Mouse (Mus musculus): ENCODE measurements around the gene Ccm2. TPM values are rescaled to one million over a fixed set of nuclear protein-coding genes. Genes with fewer than 3 reads are reported as not detected.

Ccm2 gene
- 87.8 and 92.9 TPM in 2 replicates for polyA plus RNA-seq (2015; fragmentation: Nextera tagmentation; extraction: Ambion mirVana)

- Histone ChIP-seq H3K9me3 (no peaks in the 10 kb centered on the region), H3K27ac (peak within 1 kb of the TSS; percentile 98), H3K9ac (peak within 1 kb of the TSS; percentile 81), H3K4me3 (peak within 1 kb of the TSS; percentile 79), H3K36me3 (no peaks in the 10 kb centered on the region), H3K4me2 (peak within 1 kb of the TSS; percentile 64), H3K27me3 (no peaks in the 10 kb centered on the region), H3K4me1 (peaks cover 16% of the 10 kb centered on the region)
- 1% methylated on average over 50 of the region's 57 CpGs for WGBS
- peak; percentile 95 for ATAC-seq (ENCODE audit: borderline replicate concordance, extremely low read depth, low FRiP score, low TSS enrichment)
Observed at GRCm38 (mm10) chr11:6546205-6547013, at the start of gene Ccm2. Ccm2 (plus strand) TSS chr11:6546887.

GRCm38 (mm10) chr11:6497311-6497948 is 49.3 kb upstream of the Ccm2 start:
- no peak overlapping the region for H3K4me2 ChIP-seq
- H3K36me3 ChIP-seq: no peaks in the 10 kb centered on the region
- ATAC-seq (ENCODE audit: borderline replicate concordance, extremely low read depth, low FRiP score, low TSS enrichment): no peak
- no peak overlapping the region for H3K27ac ChIP-seq
- H3K9me3 ChIP-seq: no peaks in the 10 kb centered on the region
- no peak overlapping the region for H3K9ac ChIP-seq
- no peak overlapping the region for H3K4me3 ChIP-seq
- H3K4me1 ChIP-seq: no peaks in the 10 kb centered on the region
- no peaks in the 10 kb centered on the region for H3K27me3 ChIP-seq
- 77% methylated on average over 12 of the region's 12 CpGs for WGBS

DNA sequence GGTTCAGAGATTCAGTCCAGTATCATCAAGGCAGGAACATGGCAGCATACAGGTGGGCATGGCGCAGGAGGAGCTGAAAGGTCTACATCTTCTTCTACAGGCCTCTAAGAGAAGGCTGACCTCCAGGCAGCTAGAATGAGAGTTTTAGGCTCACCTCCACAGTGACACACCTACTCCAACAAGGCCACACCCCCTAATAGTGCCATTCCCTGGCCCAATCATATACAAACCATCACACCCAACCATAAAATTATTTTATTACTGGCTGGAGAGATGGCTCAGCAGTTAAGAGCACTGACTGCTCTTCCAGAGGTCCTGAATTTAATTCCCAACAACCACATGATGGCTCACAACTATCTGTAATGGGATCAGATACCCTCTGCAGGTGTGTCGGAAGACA is 44.2 kb upstream of the Ccm2 start:
- H3K9me3 ChIP-seq: no peaks in the 10 kb centered on the region
- no peak overlapping the region for H3K9ac ChIP-seq
- no peaks in the 10 kb centered on the region for H3K36me3 ChIP-seq
- no peak for ATAC-seq (ENCODE audit: borderline replicate concordance, extremely low read depth, low FRiP score, low TSS enrichment)
- no peaks in the 10 kb centered on the region for H3K4me1 ChIP-seq
- H3K27me3 ChIP-seq: no peaks in the 10 kb centered on the region
- 91% methylated on average over 2 of the region's 2 CpGs for WGBS
- no peak overlapping the region for H3K4me2 ChIP-seq
- H3K27ac ChIP-seq: no peak overlapping the region
- H3K4me3 ChIP-seq: no peak overlapping the region

- no peak overlapping the region for H3K4me3 ChIP-seq
Observed at GRCm38 (mm10) chr11:6504226-6504625, 42.5 kb upstream of the Ccm2 start.

DNA sequence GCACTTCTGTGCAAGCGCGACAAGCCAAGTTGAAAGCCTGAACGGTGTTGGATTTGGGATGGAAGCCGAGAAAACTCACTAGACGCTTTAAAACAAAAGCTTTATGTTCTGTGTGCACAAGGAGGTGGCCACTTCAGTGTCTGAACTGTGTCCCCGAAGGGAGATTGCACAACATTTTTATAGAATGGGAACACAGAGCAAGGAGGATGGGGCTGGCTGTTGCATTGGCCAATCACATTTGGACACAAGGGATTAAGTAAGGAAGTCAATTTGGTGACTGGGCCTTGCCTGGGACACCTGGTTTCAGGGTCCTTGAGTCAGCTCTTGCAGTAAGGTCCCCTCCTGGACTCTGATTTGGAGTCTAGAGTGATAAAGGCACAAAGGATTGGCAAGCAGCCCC is 42.0 kb upstream of the Ccm2 start:
- Histone ChIP-seq H3K9me3 (no peaks in the 10 kb centered on the region), H3K27ac (peak overlapping the region; percentile 30; the same call in 1 of the 2 replicates), H3K4me3 (no peak overlapping the region), H3K4me1 (no peaks in the 10 kb centered on the region), H3K9ac (no peak overlapping the region), H3K36me3 (no peaks in the 10 kb centered on the region), H3K27me3 (no peaks in the 10 kb centered on the region), H3K4me2 (no peak overlapping the region)
- no peak; the same call in 1 of the 2 replicates for ATAC-seq (ENCODE audit: borderline replicate concordance, extremely low read depth, low FRiP score, low TSS enrichment)
- WGBS: 65% methylated on average over 6 of the region's 6 CpGs

More at GRCm38 (mm10) chr11:6504226-6504625, 42.5 kb upstream of the Ccm2 start:
- Histone ChIP-seq H3K9ac (no peak overlapping the region), H3K4me1 (no peaks in the 10 kb centered on the region), H3K4me2 (no peak overlapping the region), H3K9me3 (no peaks in the 10 kb centered on the region), H3K36me3 (no peaks in the 10 kb centered on the region), H3K27ac (peak overlapping the region; percentile 30; the same call in 1 of the 2 replicates), H3K27me3 (no peaks in the 10 kb centered on the region)
- WGBS: 65% methylated on average over 3 of the region's 3 CpGs
- no peak for ATAC-seq (ENCODE audit: borderline replicate concordance, extremely low read depth, low FRiP score, low TSS enrichment)

- Histone ChIP-seq H3K9me3 (no peaks in the 10 kb centered on the region), H3K27ac (no peak overlapping the region), H3K27me3 (no peaks in the 10 kb centered on the region), H3K9ac (no peak overlapping the region), H3K4me1 (no peaks in the 10 kb centered on the region), H3K4me2 (no peak overlapping the region), H3K36me3 (no peaks in the 10 kb centered on the region), H3K4me3 (no peak overlapping the region)
- no peak for ATAC-seq (ENCODE audit: borderline replicate concordance, extremely low read depth, low FRiP score, low TSS enrichment)
- 53% methylated on average over 9 of the region's 9 CpGs for WGBS
Observed at GRCm38 (mm10) chr11:6506516-6506915, 40.2 kb upstream of the Ccm2 start.

GRCm38 (mm10) chr11:6508269-6508876 is 38.3 kb upstream of the Ccm2 start:
- no peak overlapping the region for H3K9ac ChIP-seq
- no peaks in the 10 kb centered on the region for H3K4me1 ChIP-seq
- H3K27ac ChIP-seq: no peak overlapping the region
- no peak for ATAC-seq (ENCODE audit: borderline replicate concordance, extremely low read depth, low FRiP score, low TSS enrichment)
- H3K36me3 ChIP-seq: no peaks in the 10 kb centered on the region
- H3K4me2 ChIP-seq: no peak overlapping the region
- WGBS: 53% methylated on average over 1 of the region's 1 CpGs
- H3K27me3 ChIP-seq: no peaks in the 10 kb centered on the region
- no peaks in the 10 kb centered on the region for H3K9me3 ChIP-seq
- H3K4me3 ChIP-seq: no peak overlapping the region

DNA sequence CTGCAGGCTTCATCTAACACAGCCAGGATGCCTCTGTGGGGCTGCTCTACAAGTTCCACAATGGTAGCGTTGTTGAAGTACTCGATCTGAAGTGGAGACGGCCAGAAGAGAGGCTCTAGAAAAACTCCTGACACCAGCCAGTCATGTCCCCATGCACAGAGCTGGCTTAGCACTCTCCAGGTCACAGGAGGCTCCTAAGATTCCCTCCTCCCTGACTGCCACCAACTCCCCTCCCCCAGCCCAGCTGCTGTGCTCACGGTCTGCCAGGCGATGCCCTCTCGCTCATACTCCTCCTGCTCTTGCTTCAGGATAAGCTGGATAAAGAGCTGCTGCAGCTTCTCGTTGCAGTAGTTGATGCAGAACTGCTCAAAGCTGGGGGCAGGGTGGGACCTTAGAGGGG is 31.9 kb upstream of the Ccm2 start:
- Histone ChIP-seq H3K36me3 (no peaks in the 10 kb centered on the region), H3K27me3 (no peaks in the 10 kb centered on the region), H3K4me3 (no peak overlapping the region), H3K9me3 (no peaks in the 10 kb centered on the region), H3K27ac (no peak overlapping the region), H3K4me2 (no peak overlapping the region), H3K9ac (no peak overlapping the region), H3K4me1 (peaks cover 7% of the 10 kb centered on the region; the same call in 1 of the 2 replicates)
- no peak for ATAC-seq (ENCODE audit: borderline replicate concordance, extremely low read depth, low FRiP score, low TSS enrichment)
- WGBS: 30% methylated on average over 7 of the region's 7 CpGs

GRCm38 (mm10) chr11:6519491-6520033 is 27.1 kb upstream of the Ccm2 start:
- ATAC-seq (ENCODE audit: borderline replicate concordance, extremely low read depth, low FRiP score, low TSS enrichment): 0 out of 2 replicates have a peak, but pooled peaks have one; percentile 13
- Histone ChIP-seq H3K4me1 (peaks cover 6% of the 10 kb centered on the region; the same call in 1 of the 2 replicates), H3K36me3 (peaks cover 10% of the 10 kb centered on the region), H3K9me3 (no peaks in the 10 kb centered on the region), H3K27me3 (no peaks in the 10 kb centered on the region), H3K27ac (no peak overlapping the region), H3K4me2 (no peak overlapping the region), H3K4me3 (no peak overlapping the region), H3K9ac (no peak overlapping the region)
- WGBS: 65% methylated on average over 11 of the region's 11 CpGs

- Histone ChIP-seq H3K4me1 (no peaks in the 10 kb centered on the region), H3K9ac (no peak within 1 kb of the TSS), H3K9me3 (no peaks in the 10 kb centered on the region), H3K27me3 (no peaks in the 10 kb centered on the region), H3K4me3 (no peak within 1 kb of the TSS), H3K4me2 (no peak within 1 kb of the TSS), H3K36me3 (peaks cover 20% of the 10 kb centered on the region), H3K27ac (no peak within 1 kb of the TSS)
- WGBS: 66% methylated on average over 7 of the region's 7 CpGs
- ATAC-seq (ENCODE audit: borderline replicate concordance, extremely low read depth, low FRiP score, low TSS enrichment): no peak
Observed at GRCm38 (mm10) chr11:6520507-6521173, 26.0 kb upstream of the Ccm2 start, which contains the start of gene Myo1g. Myo1g (minus strand) TSS chr11:6520965.

DNA sequence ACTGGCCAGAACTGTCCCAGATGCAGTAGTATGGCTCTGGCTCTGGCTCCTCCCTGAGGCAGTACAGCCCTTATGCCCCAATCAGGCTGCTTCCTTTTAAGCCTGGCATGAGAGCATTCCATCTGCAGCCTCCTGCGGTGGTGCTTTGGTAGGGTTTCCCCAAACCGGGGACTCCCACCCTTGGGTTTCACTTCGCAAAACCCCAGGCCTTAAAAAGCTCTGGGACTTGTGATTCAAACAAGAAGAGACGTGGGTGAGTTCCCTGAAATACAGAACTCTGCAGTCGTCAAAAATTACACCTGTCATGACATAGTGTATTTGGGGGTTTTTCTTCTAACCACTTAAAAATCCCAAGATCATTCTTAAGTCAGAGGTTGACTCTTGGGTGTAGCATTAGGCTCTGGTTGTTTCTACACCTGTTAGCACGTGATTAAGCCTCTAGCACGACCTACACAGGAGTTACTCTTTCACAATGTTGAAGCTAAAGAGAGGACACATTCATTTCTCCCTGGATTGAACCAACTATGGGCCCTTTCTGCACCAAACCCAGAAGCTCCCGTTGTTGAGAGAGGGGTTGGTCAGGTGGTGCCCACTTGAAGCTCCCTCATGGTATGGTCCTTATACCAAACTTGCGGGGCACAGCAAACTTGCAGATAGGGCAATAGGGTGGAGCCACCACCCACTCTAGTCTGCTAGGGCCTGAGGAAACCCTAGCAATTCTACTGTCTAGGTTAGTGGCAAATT is 23.7 kb upstream of the Ccm2 start:
- H3K27ac ChIP-seq: no peak overlapping the region
- ATAC-seq (ENCODE audit: borderline replicate concordance, extremely low read depth, low FRiP score, low TSS enrichment): no peak
- no peaks in the 10 kb centered on the region for H3K9me3 ChIP-seq
- no peak overlapping the region for H3K4me2 ChIP-seq
- no peak overlapping the region for H3K9ac ChIP-seq
- WGBS: 70% methylated on average over 9 of the region's 9 CpGs
- peaks cover 30% of the 10 kb centered on the region for H3K36me3 ChIP-seq
- peaks cover 11% of the 10 kb centered on the region for H3K4me1 ChIP-seq
- H3K4me3 ChIP-seq: no peak overlapping the region
- no peaks in the 10 kb centered on the region for H3K27me3 ChIP-seq

Measured in lung, embryonic 15.5 days (tissue).